In the genomic region with DNA sequence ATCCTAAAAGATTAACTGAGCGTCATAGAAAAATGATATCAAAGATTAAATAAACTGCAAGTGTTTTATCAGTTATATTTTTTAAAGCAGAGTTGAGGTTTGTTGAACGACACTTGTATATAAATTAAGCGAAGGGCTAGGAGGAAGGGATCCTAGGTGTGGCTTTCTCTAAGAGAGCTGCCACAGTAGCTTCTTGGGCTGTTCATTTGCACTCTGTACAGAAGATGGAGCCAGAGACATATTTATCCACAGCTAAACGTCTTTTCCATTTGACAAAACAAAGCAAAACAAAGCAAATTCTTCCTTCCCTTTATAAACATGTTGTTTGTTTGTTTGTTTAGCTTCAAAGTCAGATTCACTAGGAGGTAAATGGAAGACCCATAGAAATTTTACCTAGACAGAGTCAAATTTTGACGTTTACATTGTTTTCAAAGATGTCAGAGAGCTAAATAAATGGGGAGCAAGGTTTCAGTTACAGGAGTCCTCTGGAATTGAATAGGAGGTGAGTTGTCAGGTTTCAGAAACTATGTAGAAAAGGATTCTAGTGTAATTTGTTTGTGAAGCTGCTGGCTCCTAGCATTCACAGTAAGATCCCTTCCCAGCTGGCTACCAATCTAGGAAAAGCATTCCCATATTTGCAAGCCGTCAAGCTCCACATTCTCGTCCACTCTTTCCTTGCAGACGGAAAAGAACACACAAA, we compare ENCODE assay signal across 8 mouse cellular contexts. TPM values are rescaled to one million over a fixed set of nuclear protein-coding genes. Genes with fewer than 3 reads are reported as not detected.
DNase-seq lines count a peak whose midpoint lies in the region; ATAC-seq and TF ChIP-seq lines count a peak whose summit lies in the region.

No protein-coding gene starts in this region.

- H3K9me3 ChIP-seq in ES-E14 (ENCODE audit: control insufficient read depth, insufficient read depth, low read depth, low read length) = no peaks in the 10 kb centered on the region
- H3K9me3 ChIP-seq in forebrain, embryonic 16.5 days (ENCODE audit: control insufficient read depth, low read length) = no peaks in the 10 kb centered on the region
- no peaks in the 10 kb centered on the region for H3K9me3 ChIP-seq in limb, embryonic 13.5 days

- peak overlapping the region; percentile 15; the same call in 1 of the 2 replicates for H3K4me3 ChIP-seq in heart, adult 2 months
- H3K4me3 ChIP-seq in ES-E14 (ENCODE audit: insufficient read depth in 1 of 2, low read depth in 1 of 2, low read length in 2 of 2, poor library complexity in 1 of 2, severe bottlenecking in 1 of 2) = no peak overlapping the region
- no peak overlapping the region for H3K4me3 ChIP-seq in forebrain, embryonic 16.5 days (replicated peaks; ENCODE audit: low read length)
- no peak overlapping the region for H3K4me3 ChIP-seq in limb, embryonic 13.5 days

- TF ChIP-seq CTCF in heart, adult 2 months (IDR thresholded peaks at IDR 0.05) = peak; percentile 94; the same call in 1 of the 2 replicates

- H3K27ac ChIP-seq in heart, adult 2 months = peak overlapping the region; percentile 69
- H3K27ac ChIP-seq in ES-E14 (ENCODE audit: insufficient read depth, low read depth, low read length, poor library complexity, severe bottlenecking) = no peak overlapping the region; the same call in 1 of the 2 replicates
- no peak overlapping the region for H3K27ac ChIP-seq in forebrain, embryonic 16.5 days (ENCODE audit: low read length)
- H3K27ac ChIP-seq in limb, embryonic 13.5 days = no peak overlapping the region

- DNase-seq in heart, adult 2 months = no peak
- no peak for DNase-seq in heart, postnatal 14 days
- DNase-seq in ES-E14 (ENCODE audit: low read depth, low spot score) = no peak
- DNase-seq in urinary bladder, postnatal 14 days (ENCODE audit: low spot score) = no peak
- no peak for DNase-seq in spleen, adult 18-20 months
- no peak for DNase-seq in spleen, postnatal 36 days (ENCODE audit: low spot score in 2 of 2)

- no peak overlapping the region for H3K9ac ChIP-seq in heart, adult 2 months (ENCODE audit: low read depth, low read length)
- no peak overlapping the region for H3K9ac ChIP-seq in ES-E14 (ENCODE audit: insufficient read depth, low read depth, low read length, poor library complexity, severe bottlenecking)
- H3K9ac ChIP-seq in forebrain, embryonic 16.5 days (replicated peaks; ENCODE audit: low read depth, low read length) = peak overlapping the region; percentile 34; the same call in 1 of the 2 replicates
- no peak overlapping the region for H3K9ac ChIP-seq in limb, embryonic 13.5 days

- intact Hi-C loops in heart, adult 2 months (cut with DNase I) = loop anchor here (1.0 kb wide), 2 partner anchors 628 to 810 kb away; no protein-coding TSS in a partner anchor
- intact Hi-C loops in heart, postnatal 14 days (cut with DNase I) = loop anchor here (1.0 to 5.0 kb wide), 2 partner anchors 811 to 944 kb away; no protein-coding TSS in a partner anchor

- peaks cover 1% of the 10 kb centered on the region for H3K4me1 ChIP-seq in heart, adult 2 months (ENCODE audit: control insufficient read depth, insufficient read depth, low read length)
- H3K4me1 ChIP-seq in ES-E14 (ENCODE audit: control insufficient read depth in 2 of 2, insufficient read depth in 2 of 2, low read length in 2 of 2, poor library complexity in 1 of 2) = peaks cover 2 to 5% of the 10 kb centered on the region in 2 experiments; a peak in 3 of 4 replicates
- H3K4me1 ChIP-seq in forebrain, embryonic 16.5 days (replicated peaks; ENCODE audit: control insufficient read depth, insufficient read depth, low read length) = peaks cover 3% of the 10 kb centered on the region
- H3K4me1 ChIP-seq in limb, embryonic 13.5 days = peaks cover 11% of the 10 kb centered on the region

- ATAC-seq in forebrain, embryonic 16.5 days = peak; percentile 83
- no peak; the same call in 1 of the 2 replicates for ATAC-seq in limb, embryonic 13.5 days (ENCODE audit: low FRiP score, low read depth)

- no peak for TF ChIP-seq EP300 in heart, adult 2 months (IDR thresholded peaks at IDR 0.05; ENCODE audit: insufficient read depth, low read depth, low read length)

- peak overlapping the region; percentile 17; the same call in 1 of the 2 replicates for H3K4me2 ChIP-seq in forebrain, embryonic 16.5 days (ENCODE audit: low read length)
- H3K4me2 ChIP-seq in limb, embryonic 13.5 days (replicated peaks) = peak overlapping the region; percentile 46

- H3K79me2 ChIP-seq in heart, adult 2 months (replicated peaks; ENCODE audit: control insufficient read depth, insufficient read depth, low read length) = no peaks in the 10 kb centered on the region

- WGBS in heart, adult 2 months = 21% methylated on average over 8 of the region's 8 CpGs
- WGBS in forebrain, embryonic 16.5 days = 24% methylated on average over 8 of the region's 8 CpGs
- 26% methylated on average over 8 of the region's 8 CpGs for whole genome bisulfite sequencing in limb, embryonic 13.5 days

- no peaks in the 10 kb centered on the region for H3K36me3 ChIP-seq in heart, adult 2 months (ENCODE audit: control insufficient read depth, insufficient read depth, low read length)
- no peaks in the 10 kb centered on the region for H3K36me3 ChIP-seq in ES-E14 (ENCODE audit: control insufficient read depth, insufficient read depth, low read length, poor library complexity, severe bottlenecking)
- H3K36me3 ChIP-seq in forebrain, embryonic 16.5 days (ENCODE audit: control insufficient read depth, insufficient read depth) = no peaks in the 10 kb centered on the region
- H3K36me3 ChIP-seq in limb, embryonic 13.5 days = no peaks in the 10 kb centered on the region

- H3K27me3 ChIP-seq in heart, adult 2 months (ENCODE audit: control insufficient read depth, insufficient read depth, low read length) = no peaks in the 10 kb centered on the region
- no peaks in the 10 kb centered on the region; the same call in 1 of the 2 replicates for H3K27me3 ChIP-seq in forebrain, embryonic 16.5 days (replicated peaks; ENCODE audit: control insufficient read depth, insufficient read depth, low read length)
- no peaks in the 10 kb centered on the region for H3K27me3 ChIP-seq in limb, embryonic 13.5 days

- in situ Hi-C loops in ES-E14 (cut with MboI; ENCODE audit: low sequenced_read_pairs in 2 of 2, unreplicated experiment in 2 of 2) = loop anchor here (25.0 kb wide), 3 partner anchors 464 to 939 kb away; no protein-coding TSS in a partner anchor

- TF ChIP-seq POLR2A in heart, adult 2 months (IDR thresholded peaks at IDR 0.05; ENCODE audit: insufficient read depth, low read depth, low read length) = no peak

TF ChIP-seq in ES-E14, 5 proteins besides CTCF, POLR2A, EP300 and RAD21:
- TF ChIP-seq ZC3H11A (IDR thresholded peaks at IDR 0.05; ENCODE audit: borderline replicate concordance, low read depth, low read length) (peak; percentile 67), CHD2 (IDR thresholded peaks at IDR 0.05; ENCODE audit: low read depth, low read length) (no peak)

RNA-seq across cellular contexts. Expression of a gene that starts 4.0 kb away (rescaled TPM):
- 100 to 1,000 TPM; 359 to 429 TPM for total RNA-seq in heart, adult 2 months (2021)
- polyA plus RNA-seq in heart, adult 2 months (2012; rRNA removed) = 156 and 205 TPM in 2 replicates
- total RNA-seq in heart, postnatal 14 days (2021) = 100 to 1,000 TPM; 436 to 469 TPM
- total RNA-seq in ES-E14 (2012; rRNA removed) = 156 and 171 TPM in 2 replicates
- 82.5 and 126 TPM in 2 replicates for polyA plus RNA-seq in forebrain, embryonic 16.5 days (2015; fragmentation: Nextera tagmentation; extraction: Ambion mirVana)
- 226 and 241 TPM in 2 replicates for polyA plus RNA-seq in limb, embryonic 13.5 days (2015; fragmentation: Nextera tagmentation; extraction: Ambion mirVana)
